Mouse (Mus musculus): ENCODE results near the gene Rangrf. TPM values are rescaled to one million over a fixed set of nuclear protein-coding genes. Genes with fewer than 3 reads are reported as not detected.
"Not testable (repeated sequence)": the region's sequence is repeated elsewhere in the genome, so short reads cannot be mapped to it uniquely, and the experiment has no call there.

The Rangrf gene
- polyA plus RNA-seq, 1 experiment: 38.2 TPM

DNA sequence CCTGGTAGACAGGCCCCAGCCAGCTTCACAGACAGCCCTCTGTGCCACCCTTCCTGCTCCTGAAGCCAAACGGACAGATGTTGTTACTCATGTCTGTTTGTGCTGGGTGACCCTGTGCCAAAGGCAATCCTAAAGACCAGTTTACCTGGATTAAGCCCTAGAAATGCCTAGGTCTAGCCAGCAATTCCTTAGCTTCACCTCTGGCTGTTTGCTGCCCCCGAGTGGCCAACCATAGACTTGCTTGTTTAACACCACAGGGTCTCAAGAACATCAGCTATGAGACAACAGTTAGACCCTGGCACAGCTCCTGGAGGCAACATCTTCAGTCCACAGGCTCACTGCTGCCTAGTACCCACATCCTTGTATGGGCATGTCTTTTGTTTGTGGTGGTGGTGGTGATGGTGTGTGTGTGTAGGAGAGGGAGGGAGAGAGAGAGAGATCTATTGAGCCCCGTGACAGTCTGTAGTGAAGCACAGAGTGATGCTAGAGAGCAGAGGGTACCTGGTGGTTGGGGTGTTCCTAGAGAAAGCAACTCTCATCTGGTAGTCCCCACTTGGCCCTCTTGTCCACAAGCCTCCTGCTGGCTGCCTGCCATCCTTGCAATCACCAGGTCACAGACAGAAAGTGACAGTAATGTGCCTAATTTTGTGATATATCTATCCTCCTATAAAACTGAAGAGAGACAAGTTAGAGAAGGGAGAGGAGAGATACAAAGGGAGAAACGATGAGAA, 7.8 kb upstream of the Rangrf start:
- TF ChIP-seq CTCF (IDR thresholded peaks at IDR 0.05; ENCODE audit: borderline replicate concordance, insufficient read depth, low read length): peak; percentile 56; the same call in 1 of the 2 replicates
- TF ChIP-seq POLR2A (IDR thresholded peaks at IDR 0.05; ENCODE audit: low read depth, low read length): no peak
- Histone ChIP-seq H3K4me3 (ENCODE audit: insufficient read depth, low read length) (no peak overlapping the region), H3K27ac (ENCODE audit: insufficient read depth, low read length) (no peak overlapping the region), H3K4me1 (ENCODE audit: control insufficient read depth, insufficient read depth, low read length) (no peaks in the 10 kb centered on the region)

DNA sequence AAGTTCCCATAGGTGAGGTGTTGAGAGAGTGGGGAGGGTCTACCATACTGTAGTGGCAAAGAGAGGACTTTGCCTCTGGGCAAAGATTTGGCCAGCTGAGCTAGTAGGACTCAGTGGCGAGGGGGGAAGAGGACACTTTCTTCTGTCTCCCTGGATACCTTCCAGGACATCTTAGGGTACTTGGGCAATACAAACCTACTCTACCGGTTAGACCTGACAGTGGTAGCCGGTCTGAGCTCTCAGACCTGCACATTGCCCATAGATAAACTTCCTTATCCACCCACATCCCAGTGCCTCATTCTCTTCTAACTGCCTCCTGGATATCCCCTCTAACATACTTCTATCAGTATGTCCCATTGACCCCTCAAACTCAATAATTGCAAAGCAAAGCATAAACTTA, 5.9 kb upstream of the Rangrf start:
- H3K4me3 ChIP-seq (ENCODE audit: insufficient read depth, low read length): no peak overlapping the region
- TF ChIP-seq CTCF (IDR thresholded peaks at IDR 0.05; ENCODE audit: borderline replicate concordance, insufficient read depth, low read length) (no peak), POLR2A (IDR thresholded peaks at IDR 0.05; ENCODE audit: low read depth, low read length) (no peak)
- no peaks in the 10 kb centered on the region for H3K4me1 ChIP-seq (ENCODE audit: control insufficient read depth, insufficient read depth, low read length)
- no peak overlapping the region for H3K27ac ChIP-seq (ENCODE audit: insufficient read depth, low read length)

DNA sequence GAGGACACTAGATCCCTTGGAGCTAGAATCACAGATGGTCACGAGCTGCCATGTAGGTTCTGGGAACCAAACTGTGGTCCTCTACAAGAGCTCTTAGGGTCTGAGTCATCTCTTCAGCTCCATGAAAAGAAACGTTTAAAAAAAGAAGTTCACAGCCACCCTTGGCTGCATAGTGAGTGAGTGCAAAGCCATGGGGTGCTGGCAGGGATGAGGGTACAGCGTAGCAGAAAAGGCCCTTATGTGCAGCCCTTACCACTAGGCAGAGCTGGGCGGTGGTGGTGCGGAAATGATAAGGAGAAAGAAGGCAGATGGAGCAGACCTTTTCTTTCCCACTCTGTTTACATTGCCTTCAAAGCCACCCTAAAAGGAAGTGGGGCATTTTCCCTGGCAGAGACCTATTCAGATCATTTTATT, 4.3 kb upstream of the Rangrf start:
- Histone ChIP-seq H3K4me1 (ENCODE audit: control insufficient read depth, insufficient read depth, low read length) (no peaks in the 10 kb centered on the region), H3K4me3 (ENCODE audit: insufficient read depth, low read length) (no peak overlapping the region), H3K27ac (ENCODE audit: insufficient read depth, low read length) (no peak overlapping the region)
- TF ChIP-seq POLR2A (IDR thresholded peaks at IDR 0.05; ENCODE audit: low read depth, low read length) (no peak), CTCF (IDR thresholded peaks at IDR 0.05; ENCODE audit: borderline replicate concordance, insufficient read depth, low read length) (no peak)

DNA sequence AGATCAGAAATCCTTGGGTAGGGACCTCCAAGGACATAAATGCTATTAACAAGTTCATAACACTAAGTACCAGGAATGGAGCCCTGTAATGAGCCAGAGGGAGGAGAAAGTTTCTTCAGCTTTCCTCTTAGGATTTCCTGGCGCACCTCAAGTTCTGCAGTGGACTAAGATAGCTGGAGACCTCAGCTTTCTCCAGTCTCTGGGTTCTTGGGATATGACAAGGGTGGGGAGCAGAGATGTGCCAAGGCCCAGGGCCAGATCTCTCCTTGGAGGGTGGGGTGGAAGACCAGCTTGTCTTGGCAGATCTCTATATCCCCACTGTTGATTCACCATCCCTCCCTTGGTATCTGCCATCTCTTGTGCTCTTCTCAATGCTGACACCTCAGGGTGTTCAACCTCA, 616 bp upstream of the Rangrf start:
- Histone ChIP-seq H3K4me1 (ENCODE audit: control insufficient read depth, insufficient read depth, low read length) (0 out of 2 replicates have a peak, but pooled peaks cover 2% of the 10 kb centered on the region), H3K27ac (ENCODE audit: insufficient read depth, low read length) (no peak overlapping the region), H3K4me3 (ENCODE audit: insufficient read depth, low read length) (no peak overlapping the region)
- TF ChIP-seq CTCF (IDR thresholded peaks at IDR 0.05; ENCODE audit: borderline replicate concordance, insufficient read depth, low read length) (no peak), POLR2A (IDR thresholded peaks at IDR 0.05; ENCODE audit: low read depth, low read length) (no peak)

DNA sequence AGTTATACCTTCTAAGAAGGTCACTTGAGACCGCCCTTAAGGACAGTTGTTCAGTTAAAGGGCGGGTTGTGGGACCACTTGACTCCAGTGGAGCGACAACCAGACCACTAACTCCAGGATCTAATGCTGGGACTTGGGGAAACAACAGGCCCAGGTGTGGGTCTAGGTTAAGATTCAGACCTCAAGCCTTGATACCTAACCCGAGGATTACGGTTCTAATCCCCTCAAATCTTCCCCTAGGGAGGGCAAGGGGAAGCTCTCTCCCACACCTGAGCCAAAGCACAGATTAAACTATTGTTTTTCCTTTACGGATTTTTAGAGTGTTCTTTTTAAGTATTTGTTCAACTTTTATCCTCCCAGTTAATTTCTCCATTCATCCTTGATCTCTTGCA, 930 bp downstream of the Rangrf start:
- H3K4me3 ChIP-seq (ENCODE audit: insufficient read depth, low read length): peak overlapping the region; percentile 31
- no peak overlapping the region for H3K27ac ChIP-seq (ENCODE audit: insufficient read depth, low read length)
- 0 out of 2 replicates have a peak, but pooled peaks cover 2% of the 10 kb centered on the region for H3K4me1 ChIP-seq (ENCODE audit: control insufficient read depth, insufficient read depth, low read length)
- TF ChIP-seq CTCF (IDR thresholded peaks at IDR 0.05; ENCODE audit: borderline replicate concordance, insufficient read depth, low read length): no peak
- TF ChIP-seq POLR2A (IDR thresholded peaks at IDR 0.05; ENCODE audit: low read depth, low read length): no peak

DNA sequence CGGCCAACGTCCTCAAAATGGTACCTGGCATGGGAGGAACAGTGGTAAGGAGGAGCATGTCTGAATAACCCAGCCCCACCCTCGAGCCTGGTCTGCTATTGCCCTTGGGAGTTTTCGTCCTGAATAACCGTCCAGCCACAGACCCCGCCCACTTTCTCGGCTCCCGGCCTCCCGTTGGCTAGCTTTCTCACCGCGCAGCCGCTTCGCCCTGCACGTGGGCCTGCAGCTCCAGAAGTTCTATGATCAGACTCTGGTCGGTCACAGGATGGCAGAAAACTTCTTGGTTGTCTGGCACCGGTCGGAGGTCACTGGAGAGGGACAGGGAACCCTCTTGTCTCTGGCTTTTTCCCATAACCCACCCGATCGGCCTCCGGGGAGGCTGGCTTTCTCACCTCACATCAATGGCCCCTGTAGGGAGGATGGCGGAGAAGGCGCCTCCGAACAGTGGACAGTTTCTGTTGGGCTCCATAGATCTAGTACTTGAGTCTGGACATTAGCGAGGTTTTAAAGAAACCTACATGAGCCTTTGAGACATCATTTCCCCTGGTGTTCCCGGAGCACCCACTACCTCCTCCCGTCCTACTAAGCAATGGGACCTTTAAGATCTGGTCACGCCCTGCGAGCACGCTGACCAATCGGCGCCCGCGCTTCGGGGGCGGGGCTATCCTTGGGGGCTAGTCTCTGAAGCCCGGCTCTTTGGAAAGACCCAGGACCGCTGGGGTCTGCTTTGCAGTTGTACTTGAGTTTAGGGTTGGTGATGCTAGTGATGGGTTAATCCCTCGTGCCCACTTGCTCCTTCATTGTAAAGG, 1.5 kb downstream of the Rangrf start:
- peak overlapping the region; percentile 31 for H3K4me3 ChIP-seq (ENCODE audit: insufficient read depth, low read length)
- H3K4me1 ChIP-seq (ENCODE audit: control insufficient read depth, insufficient read depth, low read length); H3K27ac ChIP-seq (ENCODE audit: insufficient read depth, low read length): not testable (repeated sequence)

DNA sequence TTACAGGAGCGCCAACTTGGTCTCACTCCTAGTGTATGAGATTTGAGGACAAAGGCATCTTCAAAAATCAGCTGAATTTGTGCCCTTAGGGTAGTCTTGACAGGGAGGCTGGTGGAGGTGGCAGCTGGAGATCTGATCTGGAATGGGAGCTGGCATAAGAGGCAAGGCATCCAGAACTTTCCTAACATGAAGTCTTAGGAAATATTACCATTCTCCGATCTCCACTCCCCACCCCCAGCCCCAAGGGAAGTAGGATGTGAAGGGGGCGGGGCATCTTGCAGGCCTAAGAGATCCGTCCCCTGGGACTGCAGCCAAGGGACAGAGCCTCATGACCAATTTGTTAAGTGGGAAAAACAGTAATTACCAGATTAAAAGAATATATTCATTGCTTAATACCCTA, 4.8 kb downstream of the Rangrf start:
- Histone ChIP-seq H3K4me1 (ENCODE audit: control insufficient read depth, insufficient read depth, low read length) (0 out of 2 replicates have a peak, but pooled peaks cover 2% of the 10 kb centered on the region), H3K4me3 (ENCODE audit: insufficient read depth, low read length) (no peak overlapping the region), H3K27ac (ENCODE audit: insufficient read depth, low read length) (no peak overlapping the region)
- TF ChIP-seq CTCF (IDR thresholded peaks at IDR 0.05; ENCODE audit: borderline replicate concordance, insufficient read depth, low read length) (no peak), POLR2A (IDR thresholded peaks at IDR 0.05; ENCODE audit: low read depth, low read length) (no peak)

DNA sequence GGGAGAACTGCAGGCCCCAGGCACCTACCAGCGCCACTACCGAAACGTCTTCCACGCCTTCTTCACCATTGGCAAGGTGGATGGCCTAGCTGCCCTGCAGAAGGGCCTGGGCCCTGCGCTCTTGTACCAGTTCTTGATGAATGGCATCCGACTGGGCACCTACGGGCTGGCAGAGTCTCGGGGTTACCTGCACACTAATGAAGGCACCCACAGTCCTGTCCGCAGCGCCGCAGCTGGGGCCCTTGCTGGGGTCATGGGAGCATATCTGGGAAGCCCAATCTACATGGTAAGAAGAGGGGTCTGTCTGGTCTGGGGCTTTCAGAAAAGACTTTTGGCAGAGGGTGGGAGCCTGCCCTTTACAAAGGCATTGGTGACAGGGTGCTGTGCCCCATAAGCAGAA, 6.2 kb downstream of the Rangrf start:
- 0 out of 2 replicates have a peak, but pooled peaks cover 2% of the 10 kb centered on the region for H3K4me1 ChIP-seq (ENCODE audit: control insufficient read depth, insufficient read depth, low read length)
- TF ChIP-seq CTCF (IDR thresholded peaks at IDR 0.05; ENCODE audit: borderline replicate concordance, insufficient read depth, low read length) (no peak), POLR2A (IDR thresholded peaks at IDR 0.05; ENCODE audit: low read depth, low read length) (no peak)
- no peak overlapping the region for H3K4me3 ChIP-seq (ENCODE audit: insufficient read depth, low read length)
- H3K27ac ChIP-seq (ENCODE audit: insufficient read depth, low read length): no peak overlapping the region

DNA sequence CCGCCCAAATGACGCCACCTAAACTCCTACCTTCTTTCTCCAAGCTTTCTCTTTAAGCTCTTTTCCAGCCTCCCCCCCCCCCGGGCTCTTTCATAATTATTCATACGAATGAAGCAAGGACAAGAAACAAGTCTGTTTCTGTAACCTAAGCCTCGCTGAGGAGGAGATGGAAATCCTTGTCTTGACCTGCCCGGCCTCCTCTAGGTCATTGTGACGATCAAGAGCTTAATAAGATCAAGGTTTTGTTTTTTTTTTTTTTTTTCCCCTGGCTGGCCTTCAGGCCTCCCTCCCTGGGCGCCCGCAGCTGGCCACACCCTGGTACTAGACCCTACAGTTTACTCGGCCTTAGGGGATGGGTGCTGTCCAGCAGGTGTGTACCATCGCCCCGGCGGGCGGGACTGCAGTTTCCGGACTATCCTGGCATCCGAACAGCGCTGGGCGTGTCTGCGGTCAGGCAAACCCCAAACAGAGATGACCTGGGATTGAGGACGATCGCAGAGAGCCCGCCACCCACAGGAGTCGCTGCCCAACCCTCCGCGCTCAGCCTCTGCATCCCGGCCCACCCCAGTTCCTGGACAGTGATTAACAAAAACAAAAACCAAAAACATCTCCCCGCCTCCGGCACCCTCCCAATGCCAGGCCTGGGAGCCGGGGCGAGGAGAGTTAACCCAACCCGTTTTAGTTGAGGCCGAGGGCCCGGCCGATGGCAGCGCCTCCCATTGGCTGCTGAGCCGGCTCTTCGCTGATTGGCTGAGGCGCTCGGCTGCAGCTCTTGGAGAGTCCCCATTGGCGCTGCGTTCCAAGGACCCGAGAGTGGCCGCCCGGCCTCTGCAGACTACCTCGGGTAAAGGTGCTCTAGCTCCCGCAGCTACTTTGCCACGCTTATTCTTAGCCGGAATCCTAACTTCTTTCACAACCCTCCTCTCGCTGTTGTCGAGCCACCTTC, 7.4 kb downstream of the Rangrf start, which contains the start of gene Slc25a35:
Gene Slc25a35 (plus strand): TSS at position 795 of the 946 bp plus-strand sequence.
- Histone ChIP-seq H3K27ac (ENCODE audit: insufficient read depth, low read length) (peak within 1 kb of the TSS; percentile 37; the same call in 1 of the 2 replicates), H3K4me3 (ENCODE audit: insufficient read depth, low read length) (peak within 1 kb of the TSS; percentile 76)

More for the DNA sequence above, 7.4 kb downstream of the Rangrf start, which contains the start of gene Slc25a35:
- H3K4me1 ChIP-seq (ENCODE audit: control insufficient read depth, insufficient read depth, low read length): no peaks in the 10 kb centered on the region
- TF ChIP-seq POLR2A (IDR thresholded peaks at IDR 0.05; ENCODE audit: low read depth, low read length) (0 out of 2 replicates have a peak, but pooled peaks have one; percentile 52), CTCF (IDR thresholded peaks at IDR 0.05; ENCODE audit: borderline replicate concordance, insufficient read depth, low read length) (no peak)
